Mouse (Mus musculus) spleen, adult 18-20 months (tissue): ENCODE data around the gene Esd.

ENCODE experiments used
- DNase-seq, 2 experiments: peaks; one replicate each; pipeline ENCODE4 v3.0.0; 2022; ENCODE audit warnings: mixed read lengths in 2 of 2

Esd gene

DNA sequence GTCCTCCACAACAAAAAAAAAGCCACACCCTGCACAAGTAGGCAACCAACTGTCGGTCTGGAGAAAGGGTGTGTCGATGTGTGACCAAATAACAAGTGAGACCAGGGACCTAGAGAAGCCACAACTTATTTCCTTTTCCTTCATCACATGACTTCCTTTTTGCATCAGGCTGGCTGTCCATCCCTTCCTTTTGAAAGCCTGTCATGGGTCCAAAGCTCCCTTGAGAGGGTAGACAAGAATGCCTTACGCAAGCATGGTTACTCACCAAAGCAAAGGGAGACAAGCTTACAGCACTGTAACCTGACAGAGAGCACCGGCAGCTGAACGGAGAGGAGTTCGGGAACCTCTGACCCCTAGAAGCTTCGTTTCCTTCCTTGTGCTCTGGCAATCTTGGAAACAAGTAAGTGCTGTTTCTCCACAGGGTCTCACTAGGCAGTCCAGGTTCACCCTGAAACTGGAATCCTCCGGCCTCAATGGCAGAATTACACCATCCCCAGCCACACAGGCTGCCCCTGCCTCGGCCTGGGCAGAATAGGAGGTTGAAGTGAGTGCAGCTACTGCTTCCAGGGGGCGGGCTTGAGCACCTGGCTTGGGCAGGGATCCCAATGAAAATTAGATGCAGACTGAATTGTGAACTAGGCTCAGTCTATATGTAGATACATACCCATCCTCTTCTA lies 65.4 kb downstream of the Esd start:
- DNase-seq = no peak

DNA sequence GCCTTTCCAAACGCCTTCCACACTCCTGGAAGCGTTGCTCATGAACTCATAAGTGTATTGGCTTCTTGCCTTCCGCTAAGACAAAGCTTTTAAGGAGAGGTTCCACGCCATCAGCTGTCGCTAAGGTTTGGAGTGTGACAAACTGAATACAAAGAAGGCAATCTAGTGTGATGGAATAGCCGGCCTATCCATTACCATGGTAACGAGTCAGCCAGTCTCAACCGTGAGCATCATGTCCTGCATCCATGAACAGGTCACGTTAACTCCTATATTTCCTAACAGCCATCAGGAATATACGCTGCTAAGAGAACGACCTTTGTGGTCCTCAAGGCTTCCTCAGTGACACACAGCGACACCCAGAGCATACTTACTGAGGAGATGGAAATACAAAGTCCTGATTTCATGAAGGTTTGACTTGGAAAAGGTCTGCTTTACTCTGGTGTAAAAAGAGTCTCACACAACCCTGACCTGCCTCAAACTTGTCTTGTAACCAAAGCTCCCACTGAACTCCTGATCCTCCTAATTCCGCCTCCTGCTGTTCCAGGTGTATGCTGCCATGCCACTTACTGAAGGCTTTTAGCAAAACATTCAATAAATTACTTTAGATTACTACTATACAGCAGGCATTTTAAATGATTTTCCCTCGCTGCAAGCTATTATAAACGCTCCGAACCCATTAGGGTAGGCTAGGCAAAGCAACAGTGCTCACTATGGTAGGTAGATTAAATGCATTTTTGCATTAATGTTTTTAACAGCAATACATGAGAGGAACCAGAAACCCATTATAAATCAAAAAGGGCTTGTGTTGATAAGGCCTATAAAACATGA lies 66.2 kb downstream of the Esd start:
- no peak for DNase-seq
